Mouse (Mus musculus): Measurements from ENCODE around the gene Mapk13.
"Not testable (repeated sequence)": the region's sequence is repeated elsewhere in the genome, so short reads cannot be mapped to it uniquely, and the experiment has no call there.

The Mapk13 gene

DNA sequence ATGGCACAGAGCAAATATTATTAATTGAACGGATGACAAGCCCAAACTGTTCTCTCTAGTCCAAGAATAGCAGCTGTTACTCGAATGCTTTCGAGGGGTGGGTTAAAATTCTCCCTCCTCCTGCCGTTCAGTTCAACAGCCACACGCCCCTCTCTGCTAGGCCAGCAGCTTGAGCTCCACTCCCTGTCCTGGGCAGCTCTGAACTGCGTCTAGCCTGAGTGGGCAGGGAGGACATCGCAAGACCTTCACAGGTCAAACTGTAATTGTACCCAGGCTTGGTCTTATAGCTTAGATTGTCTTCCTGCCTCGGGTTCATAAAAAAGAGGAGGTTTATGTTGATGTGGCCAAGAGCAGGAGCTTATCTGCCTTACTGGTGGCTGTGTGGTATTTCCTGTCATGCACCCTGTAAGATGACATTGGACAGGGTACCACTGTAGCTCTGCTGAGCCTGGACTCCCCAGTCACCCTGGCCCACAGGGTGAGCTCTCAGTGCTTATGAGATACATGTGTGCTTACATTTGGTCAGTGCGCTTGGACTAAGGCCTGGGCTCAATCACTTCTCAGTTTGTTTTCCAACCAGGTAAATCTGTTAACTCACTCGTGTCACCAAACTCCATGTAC lies 46.4 kb downstream of the Mapk13 start:
- no peak for DNase-seq

DNA sequence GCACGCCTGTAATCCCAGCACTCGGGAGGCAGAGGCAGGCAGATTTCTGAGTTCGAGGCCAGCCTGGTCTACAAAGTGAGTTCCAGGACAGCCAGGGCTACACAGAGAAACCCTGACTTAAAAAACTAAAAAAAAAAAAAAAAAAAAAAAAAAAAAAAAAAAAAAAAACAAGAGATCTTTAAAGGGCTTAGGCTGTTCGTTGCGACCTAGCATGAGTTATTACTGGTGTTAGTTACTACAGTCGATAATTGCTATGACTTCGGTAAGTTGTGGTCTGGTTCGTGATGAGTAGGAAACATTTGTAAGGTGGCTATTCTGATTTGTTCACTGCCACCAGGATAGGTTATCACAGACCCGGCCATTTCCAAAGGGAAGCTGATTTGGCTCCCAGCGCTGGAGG lies 47.2 kb downstream of the Mapk13 start:
- DNase-seq: not testable (repeated sequence)

DNA sequence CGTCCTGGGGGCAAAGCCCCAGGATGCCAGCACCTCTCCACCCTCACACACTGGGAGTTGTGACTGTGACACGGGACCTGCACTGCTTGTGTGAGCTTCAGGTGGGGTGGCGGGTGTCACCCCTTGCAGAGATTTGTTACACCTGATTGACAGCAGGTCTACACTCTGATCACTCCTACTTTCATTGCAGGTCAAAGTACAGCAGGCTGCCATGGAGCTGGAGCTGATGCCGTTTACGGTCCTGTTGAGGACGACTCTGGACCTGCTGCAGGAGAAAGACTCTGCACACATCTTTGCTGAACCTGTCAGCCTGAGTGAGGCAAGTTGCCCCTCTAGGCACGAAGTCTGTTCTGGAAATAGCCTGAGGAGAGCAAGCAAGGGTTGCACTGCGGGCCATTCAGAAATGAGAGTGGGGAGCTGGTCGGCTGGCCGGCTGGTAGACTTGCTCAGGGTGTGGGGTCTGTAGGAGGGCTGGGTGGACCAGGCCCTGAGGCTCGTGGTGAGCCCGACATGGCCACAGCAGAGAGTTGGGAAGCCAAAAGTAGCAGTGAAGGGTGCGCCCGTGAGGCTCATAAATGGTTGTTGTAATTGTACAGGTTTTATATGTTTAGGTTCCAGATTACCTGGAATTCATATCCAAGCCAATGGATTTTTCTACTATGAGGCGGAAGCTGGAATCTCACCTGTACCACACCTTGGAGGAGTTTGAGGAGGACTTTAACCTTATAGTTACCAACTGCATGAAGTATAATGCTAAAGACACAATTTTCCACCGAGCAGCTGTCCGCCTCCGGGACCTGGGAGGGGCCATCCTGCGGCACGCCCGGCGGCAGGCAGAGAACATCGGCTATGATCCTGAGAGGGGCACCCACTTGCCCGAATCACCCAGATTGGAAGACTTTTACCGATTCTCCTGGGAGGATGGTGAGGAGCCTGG lies 48.0 kb downstream of the Mapk13 start:
- DNase-seq: no peak

DNA sequence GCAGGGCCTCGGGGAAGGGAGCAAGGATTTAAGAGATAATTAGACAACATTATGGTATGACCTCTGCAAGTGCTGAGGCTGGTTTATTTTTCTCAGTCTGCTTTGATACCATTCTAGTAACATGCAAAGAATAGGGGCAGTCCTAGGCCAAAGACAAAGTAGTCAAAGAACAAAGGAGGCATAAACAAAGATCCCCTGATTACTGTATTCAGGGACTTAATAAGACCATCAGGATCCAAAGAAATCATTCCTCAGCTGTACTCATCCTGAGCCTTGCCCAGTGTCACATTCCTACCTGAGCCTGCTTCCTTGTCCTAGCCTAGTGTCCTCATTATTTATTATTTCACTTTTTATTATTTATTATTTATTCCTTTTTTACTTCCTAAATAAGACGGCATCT lies 51.1 kb downstream of the Mapk13 start:
- DNase-seq: no peak

DNA sequence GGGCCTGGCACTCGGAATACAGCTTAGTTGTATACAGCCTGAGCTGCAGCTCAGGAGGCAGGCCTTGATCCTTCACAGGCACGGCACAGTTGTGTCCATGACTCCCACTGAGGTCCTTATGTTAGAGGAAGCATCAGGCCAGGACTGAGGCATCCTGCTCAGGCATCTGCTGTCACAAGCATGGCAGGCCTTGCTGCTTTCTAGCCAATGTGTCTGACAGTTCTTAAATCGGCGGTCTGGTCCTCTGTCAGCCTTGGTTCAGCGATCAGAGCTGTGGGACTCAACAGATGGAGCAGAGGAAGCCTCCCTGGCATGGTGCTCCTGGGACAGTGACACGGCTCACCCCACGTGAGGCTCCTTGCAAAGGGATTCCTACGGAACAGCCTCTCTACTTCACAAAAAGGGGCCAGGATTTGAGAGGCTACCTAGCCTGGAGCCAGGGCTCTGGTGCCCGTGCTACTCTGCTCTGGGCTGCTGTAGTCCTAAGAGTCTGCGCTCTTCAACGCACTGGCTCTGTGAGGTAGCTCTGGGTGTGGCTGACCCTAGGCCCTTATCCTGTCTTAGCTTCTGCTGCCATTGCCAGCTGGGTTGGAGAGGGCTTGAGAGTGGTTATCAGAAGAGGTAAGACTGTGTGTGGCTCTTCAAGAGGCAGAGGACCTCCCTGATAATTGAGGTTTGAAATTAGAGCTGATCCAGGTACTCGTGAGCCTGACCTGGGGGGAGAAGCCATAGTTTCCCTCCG lies 54.1 kb downstream of the Mapk13 start:
- DNase-seq: peak; percentile 85 to 86

DNA sequence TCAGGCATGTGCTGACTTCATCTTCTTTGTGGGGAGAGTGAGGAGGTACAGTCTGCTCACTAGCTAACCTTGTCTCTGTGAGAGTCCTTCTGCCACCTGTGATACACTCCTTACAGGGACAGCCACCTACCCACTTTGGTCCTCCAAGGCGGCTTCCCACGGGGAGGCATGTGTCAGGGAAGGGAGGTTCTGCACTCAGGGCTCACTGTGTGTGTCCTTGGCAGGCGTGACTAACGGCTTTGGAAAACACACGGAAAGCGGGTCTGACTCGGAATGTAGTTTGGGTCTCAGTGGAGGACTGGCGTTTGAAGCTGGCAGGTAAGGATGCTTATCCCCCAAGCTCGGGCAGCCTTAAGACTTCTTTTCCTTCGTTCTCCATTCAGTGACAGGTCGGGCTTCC lies 54.7 kb downstream of the Mapk13 start:
- no peak for DNase-seq

DNA sequence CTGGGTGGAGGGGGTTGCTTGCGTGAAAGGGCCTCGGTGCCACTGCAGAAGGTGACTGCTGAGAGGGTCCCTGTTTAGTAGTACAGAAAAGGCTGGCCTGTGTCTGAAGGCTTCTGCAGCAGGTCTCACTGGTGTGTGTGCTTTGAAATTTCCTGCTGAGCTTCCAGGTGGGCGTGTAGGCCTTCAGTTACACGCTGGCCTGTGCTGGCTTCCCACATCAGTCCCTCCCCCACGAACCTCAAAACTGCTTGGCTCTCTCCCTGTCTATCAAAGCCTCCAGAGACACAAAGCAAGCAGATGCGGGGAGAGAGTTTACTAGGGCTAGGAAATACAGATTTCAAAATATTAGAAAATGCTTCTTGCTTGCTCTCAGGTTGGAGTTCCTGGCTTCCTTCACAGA lies 55.8 kb downstream of the Mapk13 start:
- DNase-seq: no peak

DNA sequence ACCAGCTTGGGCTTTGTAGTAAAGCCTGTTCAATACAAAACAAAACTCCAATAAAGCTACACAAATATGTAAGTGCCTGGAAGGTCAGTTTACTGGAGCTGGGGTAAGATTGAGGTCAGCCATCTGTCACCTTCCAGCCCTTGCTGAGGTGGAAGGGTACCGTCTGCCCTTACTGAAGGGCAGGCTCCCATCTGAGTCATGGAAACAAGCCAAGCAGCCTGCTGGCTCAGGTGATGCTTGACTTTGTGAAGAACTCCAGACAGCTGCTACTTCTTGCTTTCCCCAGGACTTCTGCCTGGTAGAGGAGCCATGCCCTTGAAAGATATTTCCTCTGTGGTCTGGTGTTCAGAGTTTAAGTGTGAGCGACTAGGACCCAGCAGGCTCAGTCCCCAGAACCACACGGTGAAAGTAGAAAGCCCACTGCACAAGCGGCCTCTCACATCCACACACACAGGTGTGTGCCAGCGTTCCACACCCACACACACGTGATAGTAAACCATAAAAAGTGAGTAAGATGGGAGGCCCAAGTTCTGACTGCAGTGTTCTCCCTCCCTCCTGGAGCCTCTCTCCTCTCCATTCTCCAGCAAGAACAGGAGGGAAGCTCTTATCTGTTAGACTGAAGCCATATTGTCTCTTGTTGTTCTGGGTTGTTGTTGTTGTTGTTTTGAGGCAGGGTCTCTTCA lies 56.4 kb downstream of the Mapk13 start:
- DNase-seq: no peak

DNA sequence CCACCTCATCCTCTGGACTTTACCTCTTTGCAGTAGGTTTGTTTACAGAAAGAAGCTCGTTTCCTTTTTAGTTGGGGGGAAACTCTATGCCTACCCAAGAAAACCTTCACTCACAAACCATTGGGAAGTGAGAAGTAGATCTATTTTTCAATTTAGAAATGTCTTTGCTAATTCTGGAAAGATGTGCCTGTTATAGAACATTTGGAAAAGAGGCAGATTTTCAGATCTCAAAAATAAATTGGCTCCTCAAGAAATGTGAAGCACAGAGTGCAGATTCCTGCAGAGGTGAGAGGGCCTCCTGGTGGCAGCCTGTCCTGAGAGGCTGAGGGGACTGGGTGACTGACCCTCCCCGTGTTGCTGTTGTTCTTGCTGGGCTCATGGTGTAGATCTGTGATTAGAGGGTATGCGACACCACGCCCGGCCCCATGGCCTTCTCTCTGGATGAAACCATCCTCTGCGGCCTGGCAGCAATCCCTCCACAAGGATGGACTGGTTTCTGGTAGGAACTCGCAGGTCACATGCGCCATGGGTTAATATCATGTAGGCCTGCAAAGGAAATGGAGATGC lies 58.7 kb downstream of the Mapk13 start:
- no peak for DNase-seq

DNA sequence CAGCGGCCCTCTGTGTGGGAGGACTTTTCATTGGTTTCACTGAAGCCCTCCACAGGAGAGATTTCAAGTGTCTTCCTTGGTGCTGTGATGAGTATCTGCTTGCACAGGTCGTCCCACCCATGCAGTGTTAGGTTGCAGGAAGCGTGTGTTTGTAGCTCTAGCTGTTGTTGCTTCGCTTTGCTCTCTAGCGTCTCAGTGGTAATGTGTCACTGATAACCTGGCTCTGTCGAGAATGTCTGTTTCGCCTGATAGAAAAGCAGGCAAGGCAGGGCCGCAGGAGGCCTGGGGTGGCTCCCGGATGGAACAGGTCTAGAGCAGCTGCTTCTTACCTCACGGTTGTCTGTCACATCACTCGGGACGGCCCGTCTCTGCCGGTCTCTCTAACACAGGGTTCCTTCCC lies 60.0 kb downstream of the Mapk13 start:
- no peak for DNase-seq
